Mouse (Mus musculus): ENCODE data around the gene Ugt1a8. TPM values are rescaled to one million over a fixed set of nuclear protein-coding genes. Genes with fewer than 3 reads are reported as not detected.

The Ugt1a8 gene
- total and polyA plus RNA-seq, 3 experiments, result not detected

GRCm38 (mm10) chr1:88186325-88186935 lies 98.8 kb downstream of the Ugt1a8 start:
- no peak for DNase-seq
- Histone ChIP-seq H3K27ac (no peak overlapping the region), H3K4me3 (no peak overlapping the region), H3K79me2 (replicated peaks; ENCODE audit: control insufficient read depth, insufficient read depth, low read length) (no peaks in the 10 kb centered on the region), H3K4me1 (ENCODE audit: control insufficient read depth, insufficient read depth, low read length) (no peaks in the 10 kb centered on the region), H3K9ac (ENCODE audit: low read depth, low read length) (no peak overlapping the region), H3K36me3 (ENCODE audit: control insufficient read depth, insufficient read depth, low read length) (no peaks in the 10 kb centered on the region), H3K27me3 (ENCODE audit: control insufficient read depth, insufficient read depth, low read length) (no peaks in the 10 kb centered on the region)
- WGBS, result 88% methylated on average over 5 of the region's 5 CpGs
- intact Hi-C loops (cut with DNase I), result no loop called here
- TF ChIP-seq POLR2A (IDR thresholded peaks at IDR 0.05; ENCODE audit: insufficient read depth, low read depth, low read length), result no peak

GRCm38 (mm10) chr1:88192136-88192535 lies 104.5 kb downstream of the Ugt1a8 start:
- no peaks in the 10 kb centered on the region for H3K4me1 ChIP-seq (ENCODE audit: control insufficient read depth, insufficient read depth, low read length)
- intact Hi-C loops (cut with DNase I), result no loop called here
- no peak overlapping the region for H3K27ac ChIP-seq
- H3K9ac ChIP-seq (ENCODE audit: low read depth, low read length), result no peak overlapping the region
- H3K36me3 ChIP-seq (ENCODE audit: control insufficient read depth, insufficient read depth, low read length), result no peaks in the 10 kb centered on the region
- no peak for DNase-seq
- 72% methylated on average over 3 of the region's 3 CpGs for WGBS
- TF ChIP-seq EP300 (IDR thresholded peaks at IDR 0.05; ENCODE audit: insufficient read depth, low read depth, low read length), result no peak
- TF ChIP-seq POLR2A (IDR thresholded peaks at IDR 0.05; ENCODE audit: insufficient read depth, low read depth, low read length), result no peak
- no peak for TF ChIP-seq CTCF (IDR thresholded peaks at IDR 0.05)
- no peaks in the 10 kb centered on the region for H3K27me3 ChIP-seq (ENCODE audit: control insufficient read depth, insufficient read depth, low read length)
- no peaks in the 10 kb centered on the region for H3K79me2 ChIP-seq (replicated peaks; ENCODE audit: control insufficient read depth, insufficient read depth, low read length)
- H3K4me3 ChIP-seq, result no peak overlapping the region

- H3K4me3 ChIP-seq, result no peak overlapping the region
- WGBS, result 84% methylated on average over 1 of the region's 1 CpGs
- H3K27me3 ChIP-seq (ENCODE audit: control insufficient read depth, insufficient read depth, low read length), result 0 out of 2 replicates have a peak, but pooled peaks cover 1% of the 10 kb centered on the region
- intact Hi-C loops (cut with DNase I), result no loop called here
- no peaks in the 10 kb centered on the region for H3K4me1 ChIP-seq (ENCODE audit: control insufficient read depth, insufficient read depth, low read length)
- TF ChIP-seq CTCF (IDR thresholded peaks at IDR 0.05) (no peak), POLR2A (IDR thresholded peaks at IDR 0.05; ENCODE audit: insufficient read depth, low read depth, low read length) (no peak), EP300 (IDR thresholded peaks at IDR 0.05; ENCODE audit: insufficient read depth, low read depth, low read length) (no peak)
- DNase-seq, result no peak
- no peaks in the 10 kb centered on the region for H3K79me2 ChIP-seq (replicated peaks; ENCODE audit: control insufficient read depth, insufficient read depth, low read length)
- no peaks in the 10 kb centered on the region for H3K36me3 ChIP-seq (ENCODE audit: control insufficient read depth, insufficient read depth, low read length)
- no peak overlapping the region for H3K27ac ChIP-seq
- no peak overlapping the region for H3K9ac ChIP-seq (ENCODE audit: low read depth, low read length)
These were observed 108.1 kb downstream of the Ugt1a8 start for GRCm38 (mm10) chr1:88195687-88196086.

GRCm38 (mm10) chr1:88197443-88197842 lies 109.8 kb downstream of the Ugt1a8 start:
- 63% methylated on average over 3 of the region's 3 CpGs for WGBS
- Histone ChIP-seq H3K36me3 (ENCODE audit: control insufficient read depth, insufficient read depth, low read length) (no peaks in the 10 kb centered on the region), H3K27ac (no peak overlapping the region), H3K27me3 (ENCODE audit: control insufficient read depth, insufficient read depth, low read length) (0 out of 2 replicates have a peak, but pooled peaks cover 1% of the 10 kb centered on the region), H3K4me1 (ENCODE audit: control insufficient read depth, insufficient read depth, low read length) (no peaks in the 10 kb centered on the region), H3K79me2 (replicated peaks; ENCODE audit: control insufficient read depth, insufficient read depth, low read length) (no peaks in the 10 kb centered on the region), H3K4me3 (no peak overlapping the region), H3K9ac (ENCODE audit: low read depth, low read length) (no peak overlapping the region)
- DNase-seq, result no peak
- intact Hi-C loops (cut with DNase I), result no loop called here
- no peak for TF ChIP-seq POLR2A (IDR thresholded peaks at IDR 0.05; ENCODE audit: insufficient read depth, low read depth, low read length)

DNA sequence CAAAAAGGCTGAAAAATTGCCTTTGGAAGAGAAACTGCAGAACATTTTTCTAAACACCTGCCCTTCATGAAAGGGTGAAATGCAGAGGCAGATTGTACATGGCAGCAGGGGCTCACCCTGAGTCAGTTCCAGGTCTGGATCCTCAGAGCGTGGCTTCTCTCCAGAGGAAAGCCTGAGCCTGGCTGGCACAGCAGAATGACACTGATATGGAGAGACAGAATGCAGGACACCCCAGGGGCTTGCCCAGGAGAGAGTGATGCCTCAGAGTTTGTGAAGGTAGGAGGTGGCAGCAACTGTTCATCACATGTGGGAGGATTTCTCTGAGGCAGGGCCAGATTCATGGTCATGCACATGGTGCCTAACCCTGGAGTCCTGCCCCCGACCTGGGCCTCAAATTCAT lies 112.4 kb downstream of the Ugt1a8 start:
- no peak overlapping the region for H3K27ac ChIP-seq
- H3K36me3 ChIP-seq (ENCODE audit: control insufficient read depth, insufficient read depth, low read length), result no peaks in the 10 kb centered on the region
- H3K9ac ChIP-seq (ENCODE audit: low read depth, low read length), result no peak overlapping the region
- 0 out of 2 replicates have a peak, but pooled peaks cover 1% of the 10 kb centered on the region for H3K27me3 ChIP-seq (ENCODE audit: control insufficient read depth, insufficient read depth, low read length)
- intact Hi-C loops (cut with DNase I), result no loop called here
- DNase-seq, result no peak
- H3K4me3 ChIP-seq, result no peak overlapping the region
- WGBS, result 46% methylated on average over 2 of the region's 2 CpGs
- H3K4me1 ChIP-seq (ENCODE audit: control insufficient read depth, insufficient read depth, low read length), result no peaks in the 10 kb centered on the region
- no peaks in the 10 kb centered on the region for H3K79me2 ChIP-seq (replicated peaks; ENCODE audit: control insufficient read depth, insufficient read depth, low read length)
- no peak for TF ChIP-seq CTCF (IDR thresholded peaks at IDR 0.05)
- no peak for TF ChIP-seq POLR2A (IDR thresholded peaks at IDR 0.05; ENCODE audit: insufficient read depth, low read depth, low read length)
- no peak for TF ChIP-seq EP300 (IDR thresholded peaks at IDR 0.05; ENCODE audit: insufficient read depth, low read depth, low read length)

- WGBS, result 75% methylated on average over 7 of the region's 7 CpGs
- Histone ChIP-seq H3K79me2 (replicated peaks; ENCODE audit: control insufficient read depth, insufficient read depth, low read length) (no peaks in the 10 kb centered on the region), H3K27me3 (ENCODE audit: control insufficient read depth, insufficient read depth, low read length) (0 out of 2 replicates have a peak, but pooled peaks cover 1% of the 10 kb centered on the region), H3K4me1 (ENCODE audit: control insufficient read depth, insufficient read depth, low read length) (no peaks in the 10 kb centered on the region), H3K4me3 (no peak within 1 kb of the TSS), H3K27ac (no peak within 1 kb of the TSS), H3K9ac (ENCODE audit: low read depth, low read length) (no peak within 1 kb of the TSS), H3K36me3 (ENCODE audit: control insufficient read depth, insufficient read depth, low read length) (no peaks in the 10 kb centered on the region)
- TF ChIP-seq EP300 (IDR thresholded peaks at IDR 0.05; ENCODE audit: insufficient read depth, low read depth, low read length), result no peak
- no peak for TF ChIP-seq POLR2A (IDR thresholded peaks at IDR 0.05; ENCODE audit: insufficient read depth, low read depth, low read length)
- no peak for TF ChIP-seq CTCF (IDR thresholded peaks at IDR 0.05)
- intact Hi-C loops (cut with DNase I), result no loop called here
- no peak for DNase-seq
These were observed 112.8 kb downstream of the Ugt1a8 start, which contains the start of gene Ugt1a2 for GRCm38 (mm10) chr1:88200456-88200855. Gene Ugt1a2, plus strand, starts transcription at chr1:88200601.
